Mouse (Mus musculus) forebrain, embryonic 14.5 days (tissue): Measurements from ENCODE around the gene Habp4. TPM values are rescaled to one million over a fixed set of nuclear protein-coding genes. Genes with fewer than 3 reads are reported as not detected.

ENCODE experiments used
- ATAC-seq: fragments of 200-750 bp; cut with Nextera tagmentation; 2 replicates; pipeline ENCODE4 v1.8.0; 2017; ENCODE audit warnings: mild to moderate bottlenecking, moderate library complexity
- DNase-seq: peaks from one replicate; pipeline ENCODE4 v3.0.0-alpha.2; 2015; ENCODE audit warnings: low spot score
- H3K27ac ChIP-seq: fragments of 300-500 bp; sonication (generic); 2 replicates; pipeline ENCODE4 v1.5.1; 2014; ENCODE audit warnings: low read depth, mild to moderate bottlenecking, control low read depth, low read length, moderate library complexity
- H3K27me3 ChIP-seq: fragments of 300-500 bp; sonication (generic); replicated peaks from 2 replicates; pipeline ENCODE4 v1.6.1; 2014; ENCODE audit warnings: low read length, control low read depth, mixed read lengths; ENCODE audit not compliant: control insufficient read depth, insufficient read depth
- H3K36me3 ChIP-seq: fragments of 300-500 bp; sonication (generic); 2 replicates; pipeline ENCODE4 v1.6.1; 2014; ENCODE audit warnings: low read length, control low read depth; ENCODE audit not compliant: control insufficient read depth, insufficient read depth
- H3K4me1 ChIP-seq: fragments of 300-500 bp; sonication (generic); 2 replicates; pipeline ENCODE4 v1.6.1; 2014; ENCODE audit warnings: antibody characterized with exemption, low read length, control low read depth; ENCODE audit not compliant: control insufficient read depth, insufficient read depth
- H3K4me2 ChIP-seq: fragments of 300-500 bp; sonication (generic); 2 replicates; pipeline ENCODE4 v1.6.1; 2014; ENCODE audit warnings: mild to moderate bottlenecking, control low read depth, low read length
- H3K4me3 ChIP-seq: fragments of 300-500 bp; sonication (generic); 2 replicates; pipeline ENCODE4 v1.5.1; 2014; ENCODE audit warnings: low read depth, low read length, control low read depth
- H3K9ac ChIP-seq: fragments of 300-500 bp; sonication (generic); 2 replicates; pipeline ENCODE4 v1.6.1; 2014; ENCODE audit warnings: mild to moderate bottlenecking, low read length, control low read depth, moderate library complexity
- H3K9me3 ChIP-seq: fragments of 300-500 bp; sonication (generic); replicated peaks from 2 replicates; pipeline ENCODE4 v1.6.1; 2016; ENCODE audit warnings: low read length, control low read depth, mixed read lengths; ENCODE audit not compliant: control insufficient read depth
- WGBS: fragments of 180-500 bp; shearing (Covaris S2); extraction: QIAGEN DNeasy Blood & Tissue Kit; methylation state at CpG from one replicate; pipeline ENCODE4 v1.1.7; 2014; 5-methylcytosine and 5-hydroxymethylcytosine counted together
- polyA plus RNA-seq: library from polyadenylated mRNA; unstranded; fragments of >200 nt; fragmentation: Nextera tagmentation; extraction: Ambion mirVana; gene quantifications from 2 replicates; pipeline ENCODE4 v1.2.1, GENCODE M21; 2014

The Habp4 gene
- polyA plus RNA-seq, 1 experiment from 2014 or later = 17.5 TPM

- Histone ChIP-seq H3K36me3 (no peaks in the 10 kb centered on the region), H3K4me1 (no peaks in the 10 kb centered on the region), H3K4me2 (no peak overlapping the region), H3K9me3 (no peaks in the 10 kb centered on the region), H3K27ac (no peak overlapping the region), H3K27me3 (no peaks in the 10 kb centered on the region), H3K9ac (no peak overlapping the region), H3K4me3 (no peak overlapping the region)
- 76% methylated on average over 4 of the region's 4 CpGs for WGBS
- no peak for ATAC-seq
- DNase-seq = peak; percentile 40
These were observed 73.6 kb downstream of the Habp4 start for GRCm38 (mm10) chr13:64235062-64235715.

DNA sequence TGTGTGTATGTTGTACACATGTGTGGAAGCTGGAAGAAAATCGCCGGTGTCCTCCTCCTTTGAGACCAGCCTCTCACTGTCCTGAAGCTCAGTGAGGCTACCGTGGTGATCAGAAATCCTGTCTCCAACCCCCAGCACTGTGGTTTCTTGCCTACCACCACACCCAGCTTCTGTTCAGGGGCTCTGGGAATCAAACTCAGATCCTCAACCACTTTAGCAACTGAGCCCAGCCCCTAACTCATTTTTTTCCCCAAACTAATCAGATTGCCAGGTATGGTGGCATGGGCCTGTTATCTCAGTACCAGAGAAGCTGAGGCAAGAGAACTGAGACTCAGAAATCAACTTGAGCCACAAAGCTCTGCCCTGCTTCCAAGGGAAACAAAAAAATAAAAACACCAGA, 74.2 kb downstream of the Habp4 start:
- no peak for DNase-seq

More for the DNA sequence above, 74.2 kb downstream of the Habp4 start:
- Histone ChIP-seq H3K4me2 (no peak overlapping the region), H3K27me3 (no peaks in the 10 kb centered on the region), H3K27ac (no peak overlapping the region), H3K4me1 (no peaks in the 10 kb centered on the region), H3K4me3 (no peak overlapping the region), H3K9me3 (no peaks in the 10 kb centered on the region), H3K36me3 (no peaks in the 10 kb centered on the region), H3K9ac (no peak overlapping the region)
- ATAC-seq = no peak
- WGBS = 83% methylated on average over 3 of the region's 3 CpGs

Other genes with a start within 250 kb of the Habp4 start
- gene Hsd17b3, start 72.6 kb upstream of the Habp4 start, polyA plus RNA-seq = not detected in 2 replicates
- gene Slc35d2, start 32.5 kb upstream of the Habp4 start, polyA plus RNA-seq = 0.76 and 1.2 TPM in 2 replicates
- gene Zfp367, start 8.6 kb upstream of the Habp4 start, polyA plus RNA-seq = 13.0 and 15.0 TPM in 2 replicates
- 3.1 and 3.5 TPM in 2 replicates for gene Cdc14b, start 113.5 kb downstream of the Habp4 start, polyA plus RNA-seq
- 7.9 and 8.7 TPM in 2 replicates for gene Aaed1, start 150.9 kb downstream of the Habp4 start, polyA plus RNA-seq
- 124 and 136 TPM in 2 replicates for gene Ctsl, start 209.1 kb downstream of the Habp4 start, polyA plus RNA-seq